Mouse (Mus musculus): ENCODE results near the gene Gm13304.
"Not testable (repeated sequence)": the region's sequence is repeated elsewhere in the genome, so short reads cannot be mapped to it uniquely, and the experiment has no call there.

Gm13304 gene

GRCm38 (mm10) chr4:42114517-42114916 lies at the start of gene Gm13304:
Gm13304 (plus strand) TSS chr4:42114817.
- not testable (repeated sequence) for DNase-seq

- DNase-seq = not testable (repeated sequence)
Measured at GRCm38 (mm10) chr4:42090907-42091306, 23.7 kb upstream of the Gm13304 start, which contains the start of gene Gm3893. Gm3893 (plus strand) TSS chr4:42091207.

- not testable (repeated sequence) for DNase-seq
Measured at GRCm38 (mm10) chr4:42153136-42153535, 38.5 kb downstream of the Gm13304 start, which contains the start of gene Gm13306. Gm13306 (plus strand) TSS chr4:42153436.
